Mouse (Mus musculus) small intestine, adult 2 months (tissue): ENCODE data around the gene Mosmo. TPM values are rescaled to one million over a fixed set of nuclear protein-coding genes. Genes with fewer than 3 reads are reported as not detected.
"Not testable (repeated sequence)": the region's sequence is repeated elsewhere in the genome, so short reads cannot be mapped to it uniquely, and the experiment has no call there.

ENCODE experiments used
- H3K27ac ChIP-seq: fragments of 200-500 bp; 2 replicates; pipeline ENCODE4 v1.5.1; 2012; ENCODE audit warnings: low read depth, low read length, control low read depth, inconsistent platforms; ENCODE audit not compliant: insufficient read depth
- H3K27me3 ChIP-seq: fragments of 200-500 bp; 2 replicates; pipeline ENCODE4 v1.6.1; 2012; ENCODE audit warnings: mild to moderate bottlenecking, moderate library complexity, low read length, inconsistent platforms; ENCODE audit not compliant: control insufficient read depth, insufficient read depth
- H3K36me3 ChIP-seq: fragments of 200-500 bp; 2 replicates; pipeline ENCODE4 v1.6.1; 2012; ENCODE audit warnings: mild to moderate bottlenecking, low read length, control low read depth, inconsistent platforms; ENCODE audit not compliant: control insufficient read depth, insufficient read depth
- H3K4me1 ChIP-seq: fragments of 200-500 bp; 2 replicates; pipeline ENCODE4 v1.6.1; 2012; ENCODE audit warnings: low read length, inconsistent platforms, mixed read lengths; ENCODE audit not compliant: control insufficient read depth, insufficient read depth, insufficient read length
- H3K4me3 ChIP-seq: fragments of 200-500 bp; 2 replicates; pipeline ENCODE4 v1.5.1; 2012; ENCODE audit warnings: low read depth, mild to moderate bottlenecking, control low read depth, inconsistent platforms, low read length, moderate library complexity
- CTCF ChIP-seq: fragments of 200-500 bp; IDR thresholded peaks from 2 replicates; pipeline ENCODE4 v1.5.1; 2012; ENCODE audit warnings: low read depth, mild to moderate bottlenecking, control low read depth, inconsistent platforms, low read length, moderate library complexity, mixed read lengths; ENCODE audit not compliant: insufficient replicate concordance, insufficient read length; ENCODE audit errors: extremely low read depth
- POLR2A ChIP-seq: fragments of 200-500 bp; IDR thresholded peaks from 2 replicates; pipeline ENCODE4 v1.6.1; 2012; ENCODE audit warnings: low read depth, mild to moderate bottlenecking, control low read depth, inconsistent platforms, low read length, moderate library complexity
- WGBS: fragments of 180-500 bp; shearing (Covaris S2); methylation state at CpG from one replicate; pipeline ENCODE4 v1.1.7; 2018; 5-methylcytosine and 5-hydroxymethylcytosine counted together
- polyA plus RNA-seq: library from polyadenylated mRNA; depleted of rRNA; stranded (reverse); fragments of >200 nt; gene quantifications from 2 replicates; pipeline ENCODE4 v1.2.3, GENCODE M21; 2012

Gene Mosmo
- polyA plus RNA-seq, 1 experiment: 5.3 TPM

DNA sequence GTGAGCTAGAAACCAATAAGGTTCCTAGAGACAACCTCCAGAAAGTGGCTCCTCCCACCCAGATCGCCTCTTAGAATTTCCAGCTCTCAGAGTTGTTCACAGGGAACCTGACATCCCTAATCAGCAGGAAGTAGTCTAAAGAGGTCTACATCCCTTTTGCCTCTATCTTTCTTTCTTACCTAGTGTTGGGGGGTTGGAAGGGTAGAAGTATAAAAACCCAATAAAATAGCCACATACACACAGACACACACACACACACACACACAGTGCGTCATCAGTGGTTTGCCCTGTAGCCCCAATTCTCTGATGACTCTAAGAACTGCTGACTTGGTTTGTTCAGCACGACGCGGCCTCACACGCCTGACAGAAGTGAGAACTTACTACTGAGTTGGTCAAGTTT lies 22.2 kb downstream of the Mosmo start:
- Histone ChIP-seq H3K27ac (no peak overlapping the region), H3K4me1 (no peaks in the 10 kb centered on the region), H3K36me3 (no peaks in the 10 kb centered on the region), H3K27me3 (no peaks in the 10 kb centered on the region), H3K4me3 (no peak overlapping the region)
- no peak for TF ChIP-seq CTCF
- no peak for TF ChIP-seq POLR2A
- WGBS: 79% methylated on average over 6 of the region's 6 CpGs

DNA sequence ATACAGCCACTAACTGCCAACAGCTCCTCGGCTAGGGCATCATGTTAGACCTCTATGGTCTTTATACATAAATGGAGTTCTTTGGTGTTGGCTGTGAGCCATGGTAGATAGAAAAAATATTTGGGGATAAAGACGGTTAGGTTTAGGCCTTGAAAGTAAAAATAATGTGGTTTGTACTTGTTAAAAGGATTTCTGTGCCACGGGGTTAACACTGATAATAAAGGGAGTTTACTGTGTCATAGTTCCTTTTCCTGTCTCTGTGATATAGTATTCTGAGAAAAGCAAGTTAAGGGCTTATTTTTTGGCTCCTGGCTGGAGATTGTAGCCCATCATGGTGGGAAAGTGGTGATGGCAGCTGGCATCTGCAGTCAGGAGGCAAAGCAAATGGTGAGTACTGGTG lies 26.5 kb downstream of the Mosmo start:
- no peaks in the 10 kb centered on the region for H3K27me3 ChIP-seq
- no peaks in the 10 kb centered on the region for H3K36me3 ChIP-seq
- no peak overlapping the region for H3K27ac ChIP-seq
- TF ChIP-seq POLR2A (no peak), CTCF (no peak)
- no peak overlapping the region for H3K4me3 ChIP-seq
- no peaks in the 10 kb centered on the region for H3K4me1 ChIP-seq
- 65% methylated on average over 3 of the region's 3 CpGs for WGBS

GRCm38 (mm10) chr7:120712071-120712470 lies 34.7 kb downstream of the Mosmo start:
- no peak overlapping the region for H3K4me3 ChIP-seq
- H3K36me3 ChIP-seq: no peaks in the 10 kb centered on the region
- no peaks in the 10 kb centered on the region for H3K27me3 ChIP-seq
- 92% methylated on average over 2 of the region's 2 CpGs for WGBS
- H3K27ac ChIP-seq: no peak overlapping the region
- TF ChIP-seq CTCF (no peak), POLR2A (no peak)
- 0 out of 2 replicates have a peak, but pooled peaks cover 2% of the 10 kb centered on the region for H3K4me1 ChIP-seq

GRCm38 (mm10) chr7:120713225-120713624 lies 35.8 kb downstream of the Mosmo start:
- TF ChIP-seq POLR2A (no peak), CTCF (no peak)
- H3K4me1 ChIP-seq: 0 out of 2 replicates have a peak, but pooled peaks cover 2% of the 10 kb centered on the region
- H3K27ac ChIP-seq: no peak overlapping the region
- 73% methylated on average over 2 of the region's 2 CpGs for whole genome bisulfite sequencing
- no peaks in the 10 kb centered on the region for H3K27me3 ChIP-seq
- H3K36me3 ChIP-seq: no peaks in the 10 kb centered on the region
- no peak overlapping the region for H3K4me3 ChIP-seq

DNA sequence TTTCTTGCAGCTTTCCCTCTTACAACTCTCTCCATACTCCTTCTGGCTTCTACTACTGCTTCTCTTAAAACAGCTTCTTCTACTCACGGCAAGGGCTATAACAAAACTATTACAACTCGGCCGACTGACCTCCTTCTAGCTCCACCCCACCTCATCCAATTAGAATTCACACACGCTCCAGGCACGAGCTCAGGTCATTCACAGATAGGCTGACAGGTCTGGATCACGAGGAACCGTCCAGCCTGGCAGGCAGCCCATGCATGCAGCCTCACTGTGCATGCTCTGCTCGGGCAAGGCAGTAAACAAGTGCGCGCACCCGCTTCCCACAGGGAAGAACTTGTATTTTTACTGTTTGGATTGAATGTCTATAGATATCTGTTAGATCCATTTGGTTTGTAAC lies 36.5 kb downstream of the Mosmo start:
- peak overlapping the region; percentile 49 for H3K27ac ChIP-seq
- not testable (repeated sequence) for H3K27me3 ChIP-seq, H3K4me3 ChIP-seq, H3K4me1 ChIP-seq, H3K36me3 ChIP-seq
- 71% methylated on average over 11 of the region's 11 CpGs for WGBS

GRCm38 (mm10) chr7:120717261-120717660 lies 39.8 kb downstream of the Mosmo start:
- H3K4me1 ChIP-seq: peaks cover 2% of the 10 kb centered on the region; the same call in 1 of the 2 replicates
- H3K27ac ChIP-seq: no peak overlapping the region
- no peaks in the 10 kb centered on the region for H3K27me3 ChIP-seq
- TF ChIP-seq CTCF (no peak), POLR2A (no peak)
- H3K4me3 ChIP-seq: no peak overlapping the region
- 59% methylated on average over 2 of the region's 2 CpGs for WGBS
- H3K36me3 ChIP-seq: no peaks in the 10 kb centered on the region

DNA sequence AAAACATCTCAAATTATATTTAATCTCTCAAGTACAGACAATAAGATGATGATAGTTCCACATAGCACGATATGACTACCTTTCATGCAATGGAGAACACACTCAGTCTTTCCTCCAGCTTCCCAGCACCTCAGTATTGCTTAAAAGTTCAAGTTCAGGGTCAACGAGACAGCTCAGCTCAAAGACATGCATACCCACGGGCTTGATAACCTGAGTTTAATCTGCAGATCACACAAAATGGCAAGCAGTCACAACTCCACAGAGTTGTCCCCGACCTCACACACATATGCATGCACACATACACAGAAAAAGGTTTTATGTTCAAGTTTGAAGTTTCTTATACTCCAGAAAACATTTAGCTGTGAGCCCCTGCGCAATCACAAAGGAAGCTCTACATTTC lies 43.6 kb downstream of the Mosmo start:
- H3K27ac ChIP-seq: no peak overlapping the region
- no peak overlapping the region for H3K4me3 ChIP-seq
- H3K27me3 ChIP-seq: no peaks in the 10 kb centered on the region
- TF ChIP-seq POLR2A (no peak), CTCF (no peak)
- H3K36me3 ChIP-seq: no peaks in the 10 kb centered on the region
- 89% methylated on average over 5 of the region's 5 CpGs for WGBS
- H3K4me1 ChIP-seq: no peaks in the 10 kb centered on the region; the same call in 1 of the 2 replicates

- WGBS: 84% methylated on average over 8 of the region's 8 CpGs
- H3K27me3 ChIP-seq: no peaks in the 10 kb centered on the region
- no peak overlapping the region for H3K4me3 ChIP-seq
- H3K4me1 ChIP-seq: no peaks in the 10 kb centered on the region; the same call in 1 of the 2 replicates
- no peaks in the 10 kb centered on the region for H3K36me3 ChIP-seq
- TF ChIP-seq POLR2A (no peak), CTCF (no peak)
- H3K27ac ChIP-seq: no peak overlapping the region
Observed at GRCm38 (mm10) chr7:120721456-120721855, 44.0 kb downstream of the Mosmo start.
